Mouse (Mus musculus): ENCODE data around the gene Atg14. TPM values are rescaled to one million over a fixed set of nuclear protein-coding genes. Genes with fewer than 3 reads are reported as not detected.
"Not testable (repeated sequence)": the region's sequence is repeated elsewhere in the genome, so short reads cannot be mapped to it uniquely, and the experiment has no call there.

Atg14 gene
- polyA plus RNA-seq, 1 experiment from 2014 or later = 13.9 TPM

DNA sequence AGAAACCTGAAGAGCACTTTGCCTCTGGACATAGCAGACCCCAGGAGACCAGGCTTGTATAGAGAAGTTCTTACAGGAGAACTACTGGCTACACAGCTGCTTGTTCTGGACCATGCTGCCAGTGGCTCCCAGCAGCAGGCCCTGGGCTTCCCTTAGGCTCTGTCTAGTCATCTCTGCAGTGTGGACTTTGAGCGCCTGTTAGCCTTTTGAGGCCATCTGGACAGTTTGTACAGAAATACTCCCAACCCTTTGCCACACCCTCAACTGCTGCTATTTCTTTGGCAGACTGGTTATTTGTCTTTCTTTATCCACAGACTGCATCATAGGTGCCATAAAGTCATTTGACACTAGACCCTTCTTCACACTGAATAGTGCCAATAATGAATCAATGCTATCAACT is 35.4 kb downstream of the Atg14 start:
- 89% methylated on average over 1 of the region's 1 CpGs for WGBS
- H3K4me2 ChIP-seq (ENCODE audit: low read length) = no peak overlapping the region
- TF ChIP-seq CTCF (IDR thresholded peaks at IDR 0.05; ENCODE audit: low read depth) = no peak
- H3K4me1 ChIP-seq (replicated peaks; ENCODE audit: insufficient read depth, low read length) = peaks cover 6% of the 10 kb centered on the region; the same call in 1 of the 2 replicates
- H3K36me3 ChIP-seq (ENCODE audit: insufficient read depth, low read length) = no peaks in the 10 kb centered on the region
- H3K9ac ChIP-seq (ENCODE audit: low read depth, low read length) = no peak overlapping the region
- no peaks in the 10 kb centered on the region for H3K9me3 ChIP-seq (replicated peaks; ENCODE audit: low read length)
- DNase-seq (ENCODE audit: low spot score) (no peak), ATAC-seq (replicated peaks; ENCODE audit: low FRiP score, low read depth) (no peak)
- H3K4me3 ChIP-seq (replicated peaks; ENCODE audit: low read depth, low read length) = no peak overlapping the region
- no peaks in the 10 kb centered on the region for H3K27me3 ChIP-seq (ENCODE audit: insufficient read depth, low read length)
- no peak overlapping the region for H3K27ac ChIP-seq

DNA sequence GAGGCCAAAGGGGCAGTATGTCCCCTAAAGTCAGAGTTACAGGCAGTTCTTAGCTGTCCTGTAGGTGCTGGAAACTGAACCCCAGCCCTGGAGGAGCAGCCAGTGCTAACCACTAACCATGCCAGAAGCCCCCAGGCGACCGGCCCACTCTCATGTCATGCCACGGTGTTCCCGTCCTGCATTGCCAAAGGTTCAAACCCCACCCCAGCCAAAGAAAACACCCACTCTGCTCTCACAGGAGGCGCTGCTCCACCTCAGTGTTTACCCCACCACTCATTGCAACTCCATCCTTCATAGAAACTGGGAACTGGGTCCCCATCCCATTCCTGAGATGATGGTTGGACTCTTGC is 36.3 kb downstream of the Atg14 start:
- no peak overlapping the region for H3K4me2 ChIP-seq (ENCODE audit: low read length)

GRCm38 (mm10) chr14:47533365-47534175 is 36.9 kb downstream of the Atg14 start:
- H3K4me2 ChIP-seq (ENCODE audit: low read length) = peak overlapping the region; percentile 33; the same call in 1 of the 2 replicates
- H3K36me3 ChIP-seq (ENCODE audit: insufficient read depth, low read length) = no peaks in the 10 kb centered on the region
- 26% methylated on average over 11 of the region's 11 CpGs for WGBS

More for the DNA sequence above, 36.3 kb downstream of the Atg14 start:
- 86% methylated on average over 5 of the region's 5 CpGs for whole genome bisulfite sequencing
- Histone ChIP-seq H3K27ac (0 out of 2 replicates have a peak overlapping the region, but pooled peaks have one; percentile 54), H3K36me3 (ENCODE audit: insufficient read depth, low read length) (no peaks in the 10 kb centered on the region), H3K4me3 (replicated peaks; ENCODE audit: low read depth, low read length) (no peak overlapping the region), H3K27me3 (ENCODE audit: insufficient read depth, low read length) (no peaks in the 10 kb centered on the region), H3K9ac (ENCODE audit: low read depth, low read length) (no peak overlapping the region), H3K4me1 (replicated peaks; ENCODE audit: insufficient read depth, low read length) (peaks cover 6% of the 10 kb centered on the region; the same call in 1 of the 2 replicates), H3K9me3 (replicated peaks; ENCODE audit: low read length) (no peaks in the 10 kb centered on the region)
- no peak for TF ChIP-seq CTCF (IDR thresholded peaks at IDR 0.05; ENCODE audit: low read depth)
- DNase-seq (ENCODE audit: low spot score) (no peak), ATAC-seq (replicated peaks; ENCODE audit: low FRiP score, low read depth) (no peak)

DNA sequence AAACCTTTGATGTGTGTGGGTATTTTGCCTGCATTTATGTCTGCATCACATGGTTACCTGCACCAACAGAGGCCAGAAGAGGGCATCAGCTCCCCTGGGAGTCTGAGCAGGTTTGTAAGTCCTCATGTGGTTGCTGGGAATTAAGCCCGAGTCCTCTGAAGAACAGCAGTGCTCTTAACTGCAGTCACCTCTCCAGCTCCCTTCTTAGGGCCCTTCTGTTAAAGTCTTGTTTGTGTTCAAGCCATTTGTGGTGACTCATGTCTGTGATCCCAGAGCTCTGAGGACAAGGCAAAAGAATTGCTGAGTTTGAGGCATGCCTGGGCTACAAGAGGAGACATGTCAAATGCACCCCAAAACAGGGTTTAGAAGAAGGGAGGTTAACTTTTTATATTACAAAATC is 38.0 kb downstream of the Atg14 start:
- Histone ChIP-seq H3K27ac (peak overlapping the region; percentile 54; the same call in 1 of the 2 replicates), H3K9ac (ENCODE audit: low read depth, low read length) (no peak overlapping the region), H3K4me3 (replicated peaks; ENCODE audit: low read depth, low read length) (no peak overlapping the region), H3K4me2 (ENCODE audit: low read length) (no peak overlapping the region), H3K4me1 (replicated peaks; ENCODE audit: insufficient read depth, low read length) (peaks cover 6% of the 10 kb centered on the region; the same call in 1 of the 2 replicates), H3K27me3 (ENCODE audit: insufficient read depth, low read length) (no peaks in the 10 kb centered on the region), H3K36me3 (ENCODE audit: insufficient read depth, low read length) (no peaks in the 10 kb centered on the region), H3K9me3 (replicated peaks; ENCODE audit: low read length) (no peaks in the 10 kb centered on the region)
- WGBS = 63% methylated on average over 1 of the region's 1 CpGs
- DNase-seq (ENCODE audit: low spot score) = no peak
- ATAC-seq (replicated peaks; ENCODE audit: low FRiP score, low read depth) = no peak
- TF ChIP-seq CTCF (IDR thresholded peaks at IDR 0.05; ENCODE audit: low read depth) = 0 out of 2 replicates have a peak, but pooled peaks have one; percentile 9

More at GRCm38 (mm10) chr14:47533365-47534175, 36.9 kb downstream of the Atg14 start:
- peak overlapping the region; percentile 54; the same call in 1 of the 2 replicates for H3K27ac ChIP-seq
- H3K27me3 ChIP-seq (ENCODE audit: insufficient read depth, low read length) = no peaks in the 10 kb centered on the region
- ATAC-seq (replicated peaks; ENCODE audit: low FRiP score, low read depth) (peak; percentile 95), DNase-seq (ENCODE audit: low spot score) (peak; percentile 82)
- H3K9me3 ChIP-seq (replicated peaks; ENCODE audit: low read length) = no peaks in the 10 kb centered on the region
- H3K4me3 ChIP-seq (replicated peaks; ENCODE audit: low read depth, low read length) = no peak overlapping the region
- no peak overlapping the region for H3K9ac ChIP-seq (ENCODE audit: low read depth, low read length)
- peak; percentile 69 for TF ChIP-seq CTCF (IDR thresholded peaks at IDR 0.05; ENCODE audit: low read depth)
- peaks cover 6% of the 10 kb centered on the region; the same call in 1 of the 2 replicates for H3K4me1 ChIP-seq (replicated peaks; ENCODE audit: insufficient read depth, low read length)

- not testable (repeated sequence) for H3K4me3 ChIP-seq (replicated peaks; ENCODE audit: low read depth, low read length); H3K27me3 ChIP-seq (ENCODE audit: insufficient read depth, low read length); H3K4me2 ChIP-seq (ENCODE audit: low read length); DNase-seq (ENCODE audit: low spot score); H3K36me3 ChIP-seq (ENCODE audit: insufficient read depth, low read length); H3K4me1 ChIP-seq (replicated peaks; ENCODE audit: insufficient read depth, low read length); ATAC-seq (replicated peaks; ENCODE audit: low FRiP score, low read depth); H3K9ac ChIP-seq (ENCODE audit: low read depth, low read length); H3K27ac ChIP-seq; H3K9me3 ChIP-seq (replicated peaks; ENCODE audit: low read length)
- 93% methylated on average over 10 of the region's 12 CpGs for WGBS
These were observed 40.9 kb downstream of the Atg14 start for GRCm38 (mm10) chr14:47529592-47529991.

DNA sequence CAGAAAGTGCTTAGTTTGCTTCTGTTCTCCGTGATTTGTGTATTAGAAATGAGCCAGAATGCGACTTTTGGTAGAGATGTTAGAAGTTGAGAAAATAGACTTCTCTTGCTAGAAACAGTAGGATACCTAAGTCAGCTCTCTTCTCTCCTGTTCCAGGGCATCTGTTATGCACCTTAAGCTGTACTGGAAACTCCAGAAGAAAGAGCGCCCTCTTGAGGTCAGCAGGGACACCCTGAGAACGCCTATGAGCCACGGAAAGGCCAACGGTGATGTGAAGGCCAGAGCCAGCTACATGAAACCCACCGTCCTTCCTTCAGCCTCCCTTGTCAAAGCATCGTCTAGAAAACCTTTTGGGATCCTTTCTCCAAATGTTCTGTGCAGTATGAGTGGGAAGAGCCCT is 41.4 kb downstream of the Atg14 start:
- Histone ChIP-seq H3K4me1 (replicated peaks; ENCODE audit: insufficient read depth, low read length) (peaks cover 6% of the 10 kb centered on the region; the same call in 1 of the 2 replicates), H3K4me2 (ENCODE audit: low read length) (no peak overlapping the region), H3K27ac (no peak overlapping the region), H3K27me3 (ENCODE audit: insufficient read depth, low read length) (no peaks in the 10 kb centered on the region), H3K9ac (ENCODE audit: low read depth, low read length) (no peak overlapping the region), H3K36me3 (ENCODE audit: insufficient read depth, low read length) (no peaks in the 10 kb centered on the region), H3K9me3 (replicated peaks; ENCODE audit: low read length) (no peaks in the 10 kb centered on the region), H3K4me3 (replicated peaks; ENCODE audit: low read depth, low read length) (no peak overlapping the region)
- peak; percentile 79 for TF ChIP-seq CTCF (IDR thresholded peaks at IDR 0.05; ENCODE audit: low read depth)
- peak; percentile 83 for DNase-seq (ENCODE audit: low spot score)
- no peak for ATAC-seq (replicated peaks; ENCODE audit: low FRiP score, low read depth)
- 41% methylated on average over 8 of the region's 8 CpGs for WGBS

All from kidney, postnatal 0 days (tissue).